Comparison of ENCODE assay signal across 9 mouse cellular contexts in genomic region chr2:33642650-33643458, GRCm38 (mm10). TPM values are rescaled to one million over a fixed set of nuclear protein-coding genes. Genes with fewer than 3 reads are reported as not detected.
DNase-seq lines count a peak whose midpoint lies in the region; ATAC-seq lines count a peak whose summit lies in the region.
"Had no signal": no experiment of that assay in that cellular context is flagged by ENCODE, and none has a peak within 500 bp of the region (broad histone marks: within the 10 kb centered on the region; RNA-seq: fewer than 3 reads in every experiment).

No protein-coding gene starts in this region.

- H3K9me3 ChIP-seq in hindbrain, embryonic 11.5 days (ENCODE audit: control insufficient read depth, low read length), result no peaks in the 10 kb centered on the region

- peak overlapping the region; percentile 74 for H3K27ac ChIP-seq in hindbrain, embryonic 11.5 days (ENCODE audit: low read depth, low read length)

- peak overlapping the region; percentile 36 for H3K4me2 ChIP-seq in hindbrain, embryonic 11.5 days (replicated peaks; ENCODE audit: low read depth, low read length)

- H3K27me3 ChIP-seq in hindbrain, embryonic 11.5 days (ENCODE audit: control insufficient read depth, insufficient read depth, low read length), result peaks cover 97% of the 10 kb centered on the region

- H3K4me1 ChIP-seq in hindbrain, embryonic 11.5 days (replicated peaks; ENCODE audit: control insufficient read depth, insufficient read depth, low read length), result peaks cover 12% of the 10 kb centered on the region

- peak; percentile 28; the same call in 1 of the 2 replicates for ATAC-seq in hindbrain, embryonic 11.5 days (ENCODE audit: low FRiP score)

- peak overlapping the region; percentile 37 for H3K4me3 ChIP-seq in hindbrain, embryonic 11.5 days (ENCODE audit: low read depth, low read length)
- H3K4me3 ChIP-seq: erythroblast, embryonic 14.5 days had no signal

- peak; percentile 62 for DNase-seq in Muller cell, postnatal 12 days (ENCODE audit: inconsistent ontology term)
- DNase-seq in cerebellum, postnatal 10 days, result peak; percentile 90
- peak; percentile 25 to 68 for DNase-seq in frontal cortex, postnatal 14 days (ENCODE audit: low spot score in 2 of 2)
- DNase-seq in hindbrain, embryonic 11.5 days (ENCODE audit: low spot score), result peak; percentile 91
- DNase-seq in layer of hippocampus, postnatal 10 days (ENCODE audit: low spot score in 2 of 2), result peak; percentile 77 to 81
- peak; percentile 76 for DNase-seq in lung, postnatal 10 days
- DNase-seq in retina, adult 2 months (ENCODE audit: low read depth, low spot score), result peak; percentile 34
- DNase-seq in thymus, postnatal 36 days, result peak; percentile 65 to 67

- no peaks in the 10 kb centered on the region for H3K36me3 ChIP-seq in hindbrain, embryonic 11.5 days (ENCODE audit: control insufficient read depth, insufficient read depth, low read length)

- 1% methylated on average over 42 of the region's 42 CpGs for WGBS in hindbrain, embryonic 11.5 days

- peak overlapping the region; percentile 45 for H3K9ac ChIP-seq in hindbrain, embryonic 11.5 days (ENCODE audit: low read depth, low read length)

RNA-seq across cellular contexts. Expression of gene Lmx1b, which starts 2.5 kb away (rescaled TPM):
- polyA plus RNA-seq in hindbrain, embryonic 11.5 days (2014; fragmentation: Nextera tagmentation; extraction: Ambion mirVana), result 4.2 and 5.0 TPM in 2 replicates
- total RNA-seq in layer of hippocampus, postnatal 10 days (2021), result under 1 TPM in 1 of 2 experiments, not detected in 1; 0.27 TPM
- polyA plus RNA-seq: erythroblast, embryonic 14.5 days had no signal

Comparison
In these comparisons a context has a peak if more than half of its experiments do, and no peak if none do; other contexts are left out.
1. Peak in every context shown above with its lines: DNase-seq, ATAC-seq, H3K4me3 ChIP-seq and H3K27ac ChIP-seq.
2. DNase-seq: peak in every context shown above with its lines; median percentile 91 in hindbrain, embryonic 11.5 days; 90 in cerebellum, postnatal 10 days; 79 in layer of hippocampus, postnatal 10 days; 76 in lung, postnatal 10 days; 66 in thymus, postnatal 36 days; 62 in Muller cell, postnatal 12 days; 46 in frontal cortex, postnatal 14 days; 34 in retina, adult 2 months.